Mouse (Mus musculus): ENCODE measurements around the gene Ube2r2. TPM values are rescaled to one million over a fixed set of nuclear protein-coding genes. Genes with fewer than 3 reads are reported as not detected.

The Ube2r2 gene
- total RNA-seq, 2 experiments from 2014 or later, result 97.5 to 98.5 TPM

DNA sequence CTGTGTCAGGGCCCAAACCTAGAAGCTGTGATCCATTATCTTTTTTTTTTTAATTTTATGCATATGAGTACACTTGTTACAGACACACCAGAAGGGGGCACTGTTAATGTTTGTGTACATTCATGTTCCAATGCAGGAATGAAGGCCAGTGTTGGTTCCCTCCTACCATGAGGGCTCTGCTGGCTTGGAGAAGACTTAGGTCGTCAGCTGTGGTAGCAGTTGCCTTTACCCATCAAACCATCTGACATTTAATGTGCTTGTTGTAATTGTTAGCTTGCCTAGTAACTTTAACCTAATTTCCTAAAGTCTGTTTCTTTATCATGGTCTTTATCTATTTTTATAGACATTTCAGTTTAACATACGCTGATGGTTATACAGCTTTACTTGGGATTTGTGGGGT lies 35.4 kb downstream of the Ube2r2 start:
- DNase-seq (ENCODE audit: low spot score in 2 of 2), result no peak

DNA sequence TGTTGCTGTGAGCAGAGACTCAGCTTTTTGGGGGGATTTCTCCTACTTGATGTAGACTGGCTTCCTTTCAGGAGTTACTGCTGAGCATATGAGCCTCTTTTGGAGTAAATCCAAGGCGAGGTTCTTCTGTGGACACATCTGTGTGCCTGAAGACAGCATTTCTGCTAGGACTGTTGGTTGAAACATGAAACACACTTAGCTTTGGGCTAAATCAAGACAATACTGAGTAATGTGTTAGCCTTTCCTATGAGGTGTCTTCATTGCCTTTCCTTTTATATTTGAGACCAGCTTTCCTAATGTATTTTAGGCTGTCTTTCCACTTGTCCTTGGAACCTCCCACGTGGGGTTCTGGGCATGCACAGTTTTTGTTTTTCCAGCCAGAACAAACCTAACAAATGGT lies 39.1 kb downstream of the Ube2r2 start:
- no peak for DNase-seq (ENCODE audit: low spot score in 2 of 2)

DNA sequence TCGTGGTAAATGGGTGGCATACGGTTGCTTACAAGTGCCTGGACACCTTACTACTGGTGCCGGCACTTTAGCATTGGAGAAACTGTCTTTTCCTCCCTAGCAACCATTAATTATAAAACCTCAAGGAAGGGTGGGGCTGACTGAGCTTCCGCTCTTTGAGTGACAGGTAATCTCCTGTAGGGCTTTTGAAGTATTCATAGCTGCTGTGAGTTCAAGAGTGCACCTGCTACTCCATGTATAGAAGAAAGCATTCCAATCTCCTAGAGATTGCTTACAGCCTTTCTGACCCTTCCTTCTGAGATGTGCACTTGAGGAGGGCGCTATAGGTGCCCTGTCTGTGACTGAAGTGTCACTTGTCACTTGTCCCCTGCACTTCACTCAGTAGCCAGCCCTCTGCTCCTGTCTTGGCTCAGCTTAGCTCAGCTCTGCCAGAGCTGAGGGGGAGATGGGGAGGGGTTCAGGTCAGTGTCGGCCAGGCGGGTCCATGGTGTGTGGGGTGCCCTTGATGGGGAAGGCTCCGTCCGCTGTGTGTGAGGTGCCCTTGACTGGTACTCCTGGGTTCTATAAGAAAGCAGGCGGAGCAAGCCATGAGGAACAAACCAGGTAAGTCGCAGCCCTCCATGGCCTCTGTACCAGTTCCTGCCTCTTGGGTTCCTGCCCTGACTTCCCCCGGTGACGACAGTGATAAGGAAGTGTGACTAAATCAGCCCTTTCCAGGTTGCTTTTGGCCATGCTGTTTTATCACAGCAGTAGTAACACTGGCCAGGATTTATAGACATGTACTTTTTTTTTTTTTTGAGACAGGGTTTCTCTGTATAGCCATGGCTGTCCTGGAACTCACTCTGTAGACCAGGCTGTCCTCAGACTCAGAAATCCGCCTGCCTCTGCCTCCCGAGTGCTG lies 44.5 kb downstream of the Ube2r2 start:
- no peak for DNase-seq (ENCODE audit: low spot score in 2 of 2)

DNA sequence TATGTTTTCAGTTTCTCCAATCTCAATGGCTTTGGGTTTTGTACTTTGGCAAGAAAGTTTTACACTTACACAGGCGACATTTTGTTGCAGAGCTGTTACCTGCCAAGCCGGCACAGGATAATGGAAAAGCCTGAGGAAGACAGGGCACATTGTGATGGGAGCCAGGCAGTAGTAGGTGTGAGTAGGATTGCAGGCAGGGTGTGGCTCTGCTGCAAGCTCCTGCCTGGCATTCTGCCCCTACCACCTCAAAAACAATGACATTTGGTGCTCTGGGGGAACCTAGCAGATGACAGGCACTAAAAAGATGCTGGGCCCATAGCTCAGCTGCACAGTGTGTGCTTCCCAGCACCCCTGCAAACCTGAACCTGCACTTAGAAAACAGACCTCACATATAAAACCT lies 54.3 kb downstream of the Ube2r2 start:
- no peak for DNase-seq (ENCODE audit: low spot score in 2 of 2)

DNA sequence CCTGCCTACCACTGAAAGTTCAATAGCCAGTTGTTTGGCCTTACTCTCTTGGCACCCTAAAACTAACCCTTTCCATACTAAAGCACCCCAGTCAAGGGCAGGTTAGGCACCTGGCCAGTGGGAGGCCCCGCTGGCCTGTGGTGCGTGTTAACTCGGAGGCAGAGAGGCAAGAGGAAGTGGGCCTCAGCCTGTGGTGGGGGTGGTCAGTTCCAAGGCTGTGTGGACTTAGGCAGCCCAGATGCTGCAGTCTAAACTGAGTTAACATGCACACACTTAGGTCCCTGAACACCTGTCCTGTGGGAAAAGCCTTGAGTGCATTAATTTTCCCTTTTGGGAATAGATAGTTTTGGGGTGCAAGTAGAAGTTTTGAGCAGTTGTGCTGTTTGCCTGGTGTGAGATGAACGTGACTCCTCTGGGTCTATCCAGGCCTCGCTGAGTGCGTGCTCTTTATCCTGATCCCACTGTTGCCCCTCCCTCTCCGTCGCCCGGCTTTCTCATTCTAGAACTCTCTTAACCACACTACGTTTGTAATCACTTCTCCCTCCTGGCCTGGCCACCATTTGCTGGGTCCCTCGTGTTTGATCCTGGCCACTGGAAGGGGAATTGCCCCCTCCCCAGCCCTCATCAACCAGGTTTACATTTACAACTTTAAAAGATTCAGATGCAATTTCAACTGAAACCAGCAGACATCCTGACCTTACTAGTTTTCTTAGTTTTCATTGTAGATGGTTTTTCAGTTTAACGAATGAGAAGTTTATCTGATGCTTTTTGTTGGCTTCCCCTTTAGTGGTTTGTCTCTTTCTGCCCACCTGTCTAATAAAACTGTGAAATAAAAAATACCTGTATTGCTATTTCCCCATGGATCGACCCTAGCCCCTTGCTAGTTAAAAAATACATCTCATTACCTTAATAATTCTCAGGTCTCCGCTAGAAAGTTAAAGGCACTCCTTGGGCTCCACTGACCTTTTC lies 57.3 kb downstream of the Ube2r2 start:
- DNase-seq (ENCODE audit: low spot score in 2 of 2), result no peak

DNA sequence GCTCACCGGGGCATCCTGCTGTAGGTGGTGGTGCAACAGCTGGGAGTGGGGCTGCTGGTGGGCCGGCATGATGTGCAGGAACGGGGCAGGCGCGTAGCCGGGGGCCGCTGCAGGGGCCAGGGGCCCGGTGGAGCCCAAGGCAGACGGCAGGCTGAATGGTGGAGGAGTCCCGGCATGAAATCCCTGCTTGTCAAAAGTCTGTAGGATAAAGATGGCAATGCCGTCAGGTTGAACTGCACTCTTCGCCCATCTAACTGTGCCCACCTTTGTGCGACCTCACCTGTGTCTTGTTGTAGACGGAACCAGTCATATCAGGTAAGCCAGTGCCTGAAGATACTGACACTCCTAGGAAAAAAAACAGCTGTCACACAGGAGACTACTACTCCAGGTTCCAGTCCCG lies 59.8 kb downstream of the Ube2r2 start:
- DNase-seq (ENCODE audit: low spot score in 2 of 2), result no peak

DNA sequence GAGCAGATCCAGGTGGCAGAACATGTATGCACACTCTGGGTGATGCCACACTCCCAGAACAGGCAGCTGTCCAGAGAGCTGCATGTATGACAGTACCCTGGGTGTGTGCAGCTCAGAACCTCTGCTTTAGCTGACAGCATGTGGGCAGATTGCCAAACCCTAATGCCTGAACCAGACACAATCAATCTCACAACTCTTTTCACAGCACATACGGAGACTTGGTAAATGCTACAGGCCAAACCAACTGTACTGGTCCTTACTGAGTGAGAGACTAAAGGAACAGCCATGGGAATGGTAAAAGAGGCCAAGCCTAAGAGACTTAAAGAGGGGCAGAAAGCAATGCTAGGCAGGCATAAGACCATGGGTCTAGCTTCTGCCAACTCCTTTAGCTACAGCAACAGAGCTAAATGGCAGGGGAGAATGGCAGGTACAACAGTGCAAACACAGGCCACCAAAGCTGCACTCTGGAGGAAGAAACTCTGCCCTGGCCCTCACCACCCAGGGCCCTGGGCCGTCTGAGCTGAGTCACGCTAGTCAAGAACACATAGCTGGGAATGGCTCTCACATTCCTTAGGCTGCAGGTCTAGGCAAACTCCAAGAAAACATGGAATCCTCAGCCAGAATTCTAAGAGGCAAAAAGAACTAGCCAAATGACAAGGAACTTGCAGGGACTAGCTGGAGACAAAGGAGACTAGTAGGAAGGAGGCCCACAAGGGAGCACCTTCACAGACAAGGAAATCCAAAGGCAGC lies 61.5 kb downstream of the Ube2r2 start:
- peak in 1 of 2 experiments; percentile 35 for DNase-seq (ENCODE audit: low spot score in 2 of 2)

DNA sequence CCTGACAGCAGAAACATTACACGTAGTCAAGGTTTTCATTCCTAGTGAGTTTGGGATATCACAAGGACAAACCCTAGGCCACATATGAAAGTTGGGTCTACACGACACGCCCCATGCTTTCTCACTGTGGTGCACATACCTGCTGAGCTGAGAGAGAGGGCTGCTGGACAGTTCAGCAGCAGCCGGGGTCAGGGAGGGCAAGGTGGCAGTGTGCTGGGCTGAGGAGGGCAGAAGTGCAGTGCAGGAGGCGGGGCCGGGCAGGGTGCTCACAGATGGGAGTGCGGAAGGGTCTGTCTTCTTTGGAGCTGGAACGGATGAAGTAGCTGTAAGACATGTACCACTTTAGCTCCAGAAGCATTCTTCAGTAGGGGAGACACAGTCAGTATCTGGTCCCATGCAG lies 66.6 kb downstream of the Ube2r2 start:
- no peak for DNase-seq (ENCODE audit: low spot score in 2 of 2)

DNA sequence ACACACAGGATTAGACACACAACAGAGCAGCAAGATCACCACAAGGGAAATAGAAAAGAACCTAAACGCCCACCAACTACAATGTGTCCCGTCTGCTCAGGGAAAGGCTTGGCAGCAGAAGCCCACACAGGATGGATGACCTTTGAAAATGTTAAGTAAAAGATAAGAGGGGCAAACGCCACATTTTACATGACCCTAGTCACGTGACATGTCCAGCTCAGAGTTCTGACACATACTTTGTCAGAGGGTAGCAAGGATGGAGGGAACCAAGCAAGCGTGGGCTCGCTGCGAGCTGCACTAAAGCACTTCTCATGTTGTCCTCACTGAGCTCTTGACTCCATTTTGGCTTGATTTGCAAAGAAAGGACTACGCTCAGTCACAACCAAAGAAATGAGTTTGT lies 70.2 kb downstream of the Ube2r2 start:
- no peak for DNase-seq (ENCODE audit: low spot score in 2 of 2)

DNA sequence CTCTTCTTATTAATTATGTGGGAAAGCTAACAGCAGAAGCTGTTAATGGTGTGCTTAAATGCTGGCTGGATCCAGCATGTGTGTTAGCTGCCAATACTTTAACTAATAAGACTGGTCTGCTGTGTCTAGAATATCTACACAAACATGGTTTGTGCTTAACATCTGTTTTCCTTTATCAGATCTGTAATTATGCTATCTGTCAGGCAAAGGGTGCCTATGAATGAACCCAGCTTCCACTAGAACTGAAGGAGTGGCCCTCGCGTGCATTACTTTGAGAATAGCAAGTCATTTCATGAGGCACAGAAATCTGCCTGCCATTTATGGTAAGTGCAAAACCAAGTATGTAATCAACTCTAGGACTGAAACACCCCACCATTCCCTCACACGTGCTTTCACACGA lies 72.5 kb downstream of the Ube2r2 start:
- DNase-seq (ENCODE audit: low spot score in 2 of 2), result no peak

DNA sequence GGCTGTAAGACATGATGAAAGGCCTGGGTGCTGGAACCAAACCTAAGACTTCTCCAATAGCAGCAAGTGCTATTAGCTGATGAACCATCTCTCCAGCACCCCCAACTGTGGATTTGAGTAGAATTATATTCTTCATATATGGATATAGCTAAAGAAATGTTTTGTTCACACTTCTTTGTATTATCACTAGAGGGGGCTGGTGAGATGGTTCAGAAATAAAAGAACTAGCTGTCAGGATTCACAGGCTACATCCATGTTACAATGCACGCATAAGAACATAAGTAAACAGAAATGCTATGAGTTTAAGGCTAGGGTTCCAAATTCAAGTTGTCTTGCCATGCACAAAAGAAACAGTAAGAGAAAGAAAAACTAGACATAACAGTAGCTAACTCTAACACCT lies 89.9 kb downstream of the Ube2r2 start:
- no peak for DNase-seq (ENCODE audit: low spot score in 2 of 2)

DNA sequence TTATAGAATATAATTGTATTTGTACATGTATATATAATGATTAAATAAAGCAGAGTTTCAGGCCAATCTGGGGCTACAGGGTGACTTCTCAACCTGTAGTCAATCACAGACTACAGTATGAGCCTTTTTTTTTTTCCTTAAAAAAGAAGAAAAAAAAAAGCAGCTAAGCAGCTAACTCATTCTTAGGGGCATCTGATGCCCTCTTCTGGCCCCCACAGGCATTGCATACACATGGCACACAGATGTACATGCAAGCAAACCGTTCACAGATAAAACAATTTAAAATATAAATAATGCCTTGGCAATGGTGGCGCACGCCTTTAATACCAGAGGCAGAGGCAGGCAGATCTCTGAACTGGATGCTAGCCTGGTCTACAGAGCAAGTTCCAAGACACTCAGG lies 90.8 kb downstream of the Ube2r2 start:
- peak in 1 of 2 experiments; percentile 30 for DNase-seq (ENCODE audit: low spot score in 2 of 2)

DNA sequence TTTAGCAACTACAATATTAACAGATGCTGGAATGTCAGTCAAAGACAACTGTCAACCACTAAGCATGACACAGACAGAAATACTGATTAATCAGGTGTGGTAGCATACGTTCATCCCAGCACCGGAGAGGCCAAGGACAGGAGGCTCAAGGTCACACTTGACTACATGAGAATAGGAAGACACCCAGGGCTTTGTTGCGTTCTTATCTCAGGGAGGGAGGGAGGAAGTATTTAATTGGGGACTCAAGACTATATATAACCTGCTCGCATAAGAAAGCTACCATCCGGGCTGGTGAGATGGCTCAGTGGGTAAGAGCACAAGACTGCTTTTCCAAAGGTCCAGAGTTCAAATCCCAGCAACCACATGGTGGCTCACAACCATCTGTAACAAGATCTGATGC lies 100.1 kb downstream of the Ube2r2 start:
- DNase-seq (ENCODE audit: low spot score in 2 of 2), result no peak

DNA sequence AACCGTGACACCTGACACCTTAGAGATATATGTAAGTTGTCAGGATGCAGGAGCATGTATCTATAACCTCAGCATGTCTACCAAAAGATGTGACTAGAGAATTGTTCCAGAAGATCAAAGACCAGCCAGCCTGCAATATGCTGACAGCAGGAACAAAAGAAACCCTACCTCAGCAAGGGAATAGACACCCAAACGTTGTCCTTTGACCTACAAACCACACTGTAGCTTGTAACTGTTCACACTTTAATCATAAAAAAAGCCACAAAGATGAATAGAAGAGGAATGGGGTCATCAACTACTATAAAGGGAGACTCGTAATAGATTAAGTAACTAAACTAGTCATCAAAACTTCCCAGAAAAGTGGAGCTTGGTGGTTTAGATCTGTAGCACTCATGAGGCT lies 105.4 kb downstream of the Ube2r2 start:
- no peak for DNase-seq (ENCODE audit: low spot score in 2 of 2)

Other genes starting within 250 kb of the Ube2r2 start
- not detected for gene Spink4, start 215.7 kb upstream of the Ube2r2 start, total RNA-seq (2021)
- gene Bag1, start 187.4 kb upstream of the Ube2r2 start, total RNA-seq (2021), result 100 to 1,000 TPM; 174 to 190 TPM
- 10 to 100 TPM; 40.9 to 43.3 TPM for gene Chmp5, start 187.3 kb upstream of the Ube2r2 start, total RNA-seq (2021)
- 10 to 100 TPM; 41.7 to 45.6 TPM for gene Nfx1, start 164.8 kb upstream of the Ube2r2 start, total RNA-seq (2021)
- gene Aqp7, start 87.6 kb upstream of the Ube2r2 start, total RNA-seq (2021), result 10 to 100 TPM in 1 of 2 experiments, 1 to 10 TPM in 1; 8.2 to 10.5 TPM
- under 1 TPM in 1 of 2 experiments, not detected in 1; 0.49 TPM for gene Aqp3, start 37.6 kb upstream of the Ube2r2 start, total RNA-seq (2021)
- 10 to 100 TPM; 23.4 to 26.8 TPM for gene Nol6, start 11.3 kb upstream of the Ube2r2 start, total RNA-seq (2021)
- 100 to 1,000 TPM; 127 to 136 TPM for gene Ubap2, start 139.4 kb downstream of the Ube2r2 start, total RNA-seq (2021)
- 10 to 100 TPM; 36.1 to 38.0 TPM for gene Dcaf12, start 179.1 kb downstream of the Ube2r2 start, total RNA-seq (2021)
- gene Ubap1, start 213.3 kb downstream of the Ube2r2 start, total RNA-seq (2021), result 10 to 100 TPM; 41.2 to 46.0 TPM